Mouse (Mus musculus) forebrain, postnatal 0 days (tissue): ENCODE measurements around the gene Etnk2. TPM values are rescaled to one million over a fixed set of nuclear protein-coding genes. Genes with fewer than 3 reads are reported as not detected.
A peak's percentile ranks its signal among the peaks of the same experiment; 100 is the strongest.

ENCODE experiments used
- ATAC-seq: fragments of 200-750 bp; cut with Nextera tagmentation; 2 replicates; pipeline ENCODE4 v1.8.0; 2017; ENCODE audit warnings: mild to moderate bottlenecking, moderate library complexity
- DNase-seq: peaks from one replicate; pipeline ENCODE4 v3.0.0-alpha.2; 2015
- H3K27ac ChIP-seq: fragments of 300-500 bp; sonication (generic); 2 replicates; pipeline ENCODE4 v1.5.1; 2014; ENCODE audit warnings: low read depth, mild to moderate bottlenecking, antibody characterized with exemption, low read length, moderate library complexity, mixed read lengths
- H3K27me3 ChIP-seq: fragments of 300-500 bp; sonication (generic); 2 replicates; pipeline ENCODE4 v1.6.1; 2014; ENCODE audit warnings: mild to moderate bottlenecking, low read length, mixed read lengths; ENCODE audit not compliant: insufficient read depth
- H3K36me3 ChIP-seq: fragments of 300-500 bp; sonication (generic); 2 replicates; pipeline ENCODE4 v1.6.1; 2014; ENCODE audit warnings: mild to moderate bottlenecking, moderate library complexity; ENCODE audit not compliant: insufficient read depth
- H3K4me1 ChIP-seq: fragments of 300-500 bp; sonication (generic); 2 replicates; pipeline ENCODE4 v1.6.1; 2014; ENCODE audit warnings: antibody characterized with exemption; ENCODE audit not compliant: insufficient read depth
- H3K4me2 ChIP-seq: fragments of 300-500 bp; sonication (generic); 2 replicates; pipeline ENCODE4 v1.6.1; 2014; ENCODE audit warnings: low read depth, mild to moderate bottlenecking, moderate library complexity
- H3K4me3 ChIP-seq: fragments of 300-500 bp; sonication (generic); 2 replicates; pipeline ENCODE4 v1.5.1; 2014; ENCODE audit warnings: low read depth, low read length, mixed read lengths
- H3K9ac ChIP-seq: fragments of 300-500 bp; sonication (generic); 2 replicates; pipeline ENCODE4 v1.6.1; 2014; ENCODE audit warnings: mild to moderate bottlenecking
- H3K9me3 ChIP-seq: fragments of 300-500 bp; sonication (generic); 2 replicates; pipeline ENCODE4 v1.6.1; 2016; ENCODE audit warnings: low read length
- CTCF ChIP-seq: sonication (generic); IDR thresholded peaks from 2 replicates; pipeline ENCODE4 v1.5.1; 2016; ENCODE audit warnings: antibody characterized with exemption, control low read depth, low read depth
- WGBS: fragments of 180-500 bp; shearing (Covaris S2); extraction: QIAGEN DNeasy Blood & Tissue Kit; methylation state at CpG from one replicate; pipeline ENCODE4 v1.1.7; 2014; 5-methylcytosine and 5-hydroxymethylcytosine counted together
- polyA plus RNA-seq: library from polyadenylated mRNA; unstranded; fragments of >200 nt; fragmentation: Nextera tagmentation; extraction: Ambion mirVana; gene quantifications from 2 replicates; pipeline ENCODE4 v1.2.1, GENCODE M21; 2015
- total RNA-seq: library from RNA; depleted of rRNA; stranded (reverse); fragments of >200 nt; gene quantifications from 2 replicates; pipeline ENCODE4 v1.2.3, GENCODE M21; 2014

Gene Etnk2
- total and polyA plus RNA-seq, 2 experiments from 2014 or later: 17.6 to 25.3 TPM

DNA sequence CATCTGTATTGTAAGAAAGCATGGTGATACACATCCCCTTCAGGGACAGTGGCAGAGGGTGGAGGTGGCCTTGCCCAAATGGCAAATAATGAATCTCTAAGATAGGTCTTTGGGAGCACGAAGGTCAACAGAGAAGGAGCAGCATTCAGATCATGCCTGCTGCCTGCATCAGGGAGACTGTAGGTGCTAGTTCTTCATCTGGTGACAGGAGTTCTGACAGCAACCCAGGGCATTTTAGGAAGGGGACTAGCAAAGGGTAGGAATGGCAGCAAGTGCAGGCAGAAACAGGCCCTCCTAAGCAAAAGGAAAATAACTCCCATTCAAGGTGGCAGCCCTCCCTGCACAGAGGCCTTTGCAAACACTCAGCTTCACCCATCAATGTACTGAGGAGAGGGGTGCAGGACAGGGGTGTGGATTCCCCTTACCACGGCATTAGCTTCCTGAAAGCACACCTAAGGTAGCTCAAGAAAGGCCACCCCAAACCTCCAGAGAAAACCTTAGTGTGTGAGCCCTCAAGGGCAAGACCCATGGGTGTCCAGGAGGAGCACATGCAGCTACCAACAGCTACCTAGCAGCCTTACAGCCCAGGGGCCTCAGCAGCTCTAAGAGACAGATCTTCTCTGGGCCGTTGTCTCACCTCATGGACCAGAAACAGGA, 55.9 kb downstream of the Etnk2 start:
- ATAC-seq (no peak), DNase-seq (no peak)
- no peak for TF ChIP-seq CTCF
- no peak overlapping the region for H3K4me2 ChIP-seq
- peaks cover 6% of the 10 kb centered on the region; the same call in 1 of the 2 replicates for H3K4me1 ChIP-seq
- H3K36me3 ChIP-seq: no peaks in the 10 kb centered on the region
- no peaks in the 10 kb centered on the region for H3K27me3 ChIP-seq
- H3K4me3 ChIP-seq: no peak overlapping the region
- no peak overlapping the region for H3K9ac ChIP-seq
- no peak overlapping the region for H3K27ac ChIP-seq
- H3K9me3 ChIP-seq: no peaks in the 10 kb centered on the region
- WGBS: 86% methylated on average over 3 of the region's 3 CpGs

DNA sequence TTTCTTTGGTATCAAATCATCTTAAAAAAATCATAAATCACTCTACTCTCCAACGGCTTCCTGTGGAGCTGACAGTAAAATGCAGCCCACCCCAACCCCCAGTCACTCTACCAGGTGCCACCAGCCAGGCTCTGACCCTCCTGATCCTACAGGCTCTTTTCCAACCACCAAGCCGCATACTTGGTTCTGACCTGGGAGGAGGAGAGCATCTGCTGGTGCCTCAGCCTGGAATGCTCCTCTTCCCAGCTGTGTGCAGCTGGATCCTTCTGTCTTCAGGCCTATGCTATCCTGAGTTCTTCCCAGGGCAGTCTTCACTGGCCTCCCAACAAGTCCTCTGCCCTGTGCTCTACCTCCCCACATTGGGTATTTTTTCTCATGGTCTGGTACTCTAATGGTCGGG, 57.1 kb downstream of the Etnk2 start:
- DNase-seq (no peak), ATAC-seq (no peak)
- Histone ChIP-seq H3K4me2 (no peak overlapping the region), H3K36me3 (no peaks in the 10 kb centered on the region), H3K27me3 (no peaks in the 10 kb centered on the region), H3K4me1 (peaks cover 6% of the 10 kb centered on the region; the same call in 1 of the 2 replicates), H3K9me3 (no peaks in the 10 kb centered on the region), H3K9ac (no peak overlapping the region), H3K27ac (no peak overlapping the region), H3K4me3 (no peak overlapping the region)
- TF ChIP-seq CTCF: no peak
- WGBS: 86% methylated on average over 3 of the region's 3 CpGs

DNA sequence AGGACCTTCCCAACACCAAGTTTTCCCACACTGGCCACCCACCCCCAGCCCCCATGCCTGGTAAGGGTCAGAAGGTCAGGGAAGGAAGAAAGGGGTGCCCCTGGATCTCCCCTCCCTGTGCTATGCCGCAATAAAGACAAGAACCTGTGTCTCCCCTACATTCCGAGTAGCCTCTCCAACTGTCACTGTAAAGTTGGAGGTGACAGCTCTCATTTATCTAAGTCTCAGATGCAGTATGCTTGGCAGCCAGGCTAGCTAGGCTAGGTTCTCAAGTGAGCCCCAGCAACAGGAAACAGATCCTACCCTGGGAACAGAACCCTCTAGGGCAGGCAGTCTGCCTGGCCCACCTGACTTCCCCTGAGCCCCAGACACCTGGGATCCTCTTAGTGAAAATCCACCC, 57.7 kb downstream of the Etnk2 start:
- H3K9me3 ChIP-seq: no peaks in the 10 kb centered on the region
- no peak for DNase-seq
- H3K36me3 ChIP-seq: no peaks in the 10 kb centered on the region
- H3K27ac ChIP-seq: no peak overlapping the region
- H3K4me2 ChIP-seq: peak overlapping the region; percentile 13; the same call in 1 of the 2 replicates
- TF ChIP-seq CTCF: no peak
- 70% methylated on average over 2 of the region's 2 CpGs for WGBS
- peaks cover 6% of the 10 kb centered on the region; the same call in 1 of the 2 replicates for H3K4me1 ChIP-seq
- H3K9ac ChIP-seq: no peak overlapping the region
- ATAC-seq: no peak
- H3K4me3 ChIP-seq: no peak overlapping the region
- H3K27me3 ChIP-seq: no peaks in the 10 kb centered on the region

DNA sequence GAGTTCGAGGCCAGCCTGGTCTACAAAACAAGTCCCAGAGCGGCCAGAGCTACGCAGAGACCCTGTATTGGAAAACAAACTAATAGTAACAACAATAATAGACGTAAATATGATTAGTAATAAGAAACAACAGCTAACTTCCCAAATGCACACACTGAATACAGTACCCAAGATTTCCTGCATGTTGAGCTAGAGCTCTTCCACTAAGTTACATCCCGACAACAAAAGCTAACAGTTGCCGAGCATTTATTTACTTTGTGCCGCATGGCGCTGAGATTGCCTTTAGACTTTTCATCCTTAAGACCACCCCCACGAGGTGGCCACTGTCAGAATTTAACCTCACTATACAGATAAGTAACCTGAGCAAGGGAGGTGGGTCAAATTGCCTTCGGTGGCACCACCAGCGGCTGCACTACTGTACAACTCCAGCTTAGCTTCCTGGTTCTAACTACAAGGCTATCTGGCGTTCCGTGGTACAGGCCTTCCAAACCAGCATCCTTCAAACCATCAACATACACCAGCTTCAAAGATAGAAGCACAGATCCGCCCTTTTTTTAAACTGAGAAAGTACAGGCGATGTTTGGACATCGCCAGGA, 58.7 kb downstream of the Etnk2 start:
- Histone ChIP-seq H3K27ac (no peak overlapping the region), H3K4me3 (peak overlapping the region; percentile 67), H3K4me2 (peak overlapping the region; percentile 100), H3K27me3 (no peaks in the 10 kb centered on the region), H3K9ac (no peak overlapping the region; the same call in 1 of the 2 replicates), H3K36me3 (no peaks in the 10 kb centered on the region), H3K9me3 (no peaks in the 10 kb centered on the region), H3K4me1 (peaks cover 6% of the 10 kb centered on the region; the same call in 1 of the 2 replicates)
- 41% methylated on average over 16 of the region's 16 CpGs for WGBS
- peak; percentile 46 for TF ChIP-seq CTCF
- no peak for ATAC-seq
- no peak for DNase-seq

DNA sequence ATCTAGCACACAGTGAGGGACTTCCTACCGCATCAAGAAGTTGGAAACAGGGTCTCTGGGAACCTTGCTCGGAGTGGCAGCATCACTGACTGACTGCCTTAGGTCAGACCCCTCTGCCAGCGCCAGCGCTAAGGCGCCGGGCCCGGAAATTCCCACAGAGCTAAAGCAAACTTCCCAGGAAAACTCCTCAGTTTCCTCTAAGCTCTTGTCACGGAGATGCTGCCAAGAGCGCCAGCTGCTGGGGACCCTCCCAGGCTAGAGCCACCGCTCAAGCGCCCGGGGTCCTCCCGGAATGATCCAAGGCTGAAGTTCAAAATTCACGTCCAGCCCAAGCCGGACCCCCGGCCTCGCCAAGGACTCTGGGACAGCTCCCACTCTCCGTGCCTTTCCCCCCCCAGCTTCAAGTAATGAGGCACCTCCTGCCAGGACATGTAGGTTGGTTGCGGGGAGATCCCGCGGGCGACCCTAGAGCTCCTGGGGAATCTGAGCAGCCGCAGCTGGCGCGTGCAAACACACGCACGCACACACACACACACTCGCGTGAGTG, 59.3 kb downstream of the Etnk2 start:
- Histone ChIP-seq H3K9me3 (no peaks in the 10 kb centered on the region), H3K27ac (no peak overlapping the region), H3K27me3 (no peaks in the 10 kb centered on the region), H3K4me3 (peak overlapping the region; percentile 67), H3K36me3 (no peaks in the 10 kb centered on the region), H3K4me1 (peaks cover 6% of the 10 kb centered on the region; the same call in 1 of the 2 replicates), H3K9ac (peak overlapping the region; percentile 58), H3K4me2 (peak overlapping the region; percentile 100)
- ATAC-seq: peak; percentile 44; the same call in 1 of the 2 replicates
- TF ChIP-seq CTCF: no peak
- WGBS: under 1% methylated on average over 29 of the region's 29 CpGs
- DNase-seq: peak; percentile 49

DNA sequence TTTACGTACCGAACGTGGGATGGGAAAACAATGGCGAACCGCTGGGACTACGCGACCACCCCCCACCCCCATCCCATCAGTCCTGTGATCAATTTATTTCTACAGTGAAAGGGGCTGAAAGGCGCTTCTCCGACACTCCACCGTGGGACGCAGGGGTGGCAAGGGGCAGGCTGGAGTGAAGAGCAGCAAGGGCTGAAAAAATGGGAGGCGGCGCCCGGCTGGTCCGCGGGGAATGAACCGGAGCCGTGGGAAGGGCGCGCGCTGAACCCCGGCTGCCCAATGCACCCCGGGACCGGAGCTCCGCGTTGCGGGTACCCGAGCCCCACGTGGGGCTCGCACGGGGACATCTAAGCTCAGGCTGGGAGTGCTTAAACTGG, 59.8 kb downstream of the Etnk2 start:
- H3K4me1 ChIP-seq: peaks cover 4% of the 10 kb centered on the region; the same call in 1 of the 2 replicates
- H3K27ac ChIP-seq: 0 out of 2 replicates have a peak overlapping the region, but pooled peaks have one; percentile 21
- no peak for DNase-seq
- H3K9ac ChIP-seq: peak overlapping the region; percentile 58
- peak overlapping the region; percentile 67 for H3K4me3 ChIP-seq
- no peaks in the 10 kb centered on the region for H3K36me3 ChIP-seq
- no peak for TF ChIP-seq CTCF
- peak overlapping the region; percentile 100 for H3K4me2 ChIP-seq
- under 1% methylated on average over 31 of the region's 31 CpGs for WGBS
- no peaks in the 10 kb centered on the region for H3K27me3 ChIP-seq
- peak; percentile 1; the same call in 1 of the 2 replicates for ATAC-seq
- H3K9me3 ChIP-seq: no peaks in the 10 kb centered on the region
